Mouse (Mus musculus) kidney, adult 8-10 months (tissue): ENCODE data around the gene Dmd.

Experiments
- DNase-seq, 2 experiments: peaks; one replicate each; pipeline ENCODE4 v3.0.0; 2022

Gene Dmd

GRCm38 (mm10) chrX:84435608-84436007, 1486.9 kb downstream of the Dmd start:
- DNase-seq, result no peak

- DNase-seq, result no peak
Measured at GRCm38 (mm10) chrX:84436556-84436955, 1487.9 kb downstream of the Dmd start.

- no peak for DNase-seq
Measured at GRCm38 (mm10) chrX:84442996-84443395, 1494.3 kb downstream of the Dmd start.

GRCm38 (mm10) chrX:84443985-84444384, 1495.3 kb downstream of the Dmd start:
- DNase-seq, result no peak

- no peak for DNase-seq
Measured at GRCm38 (mm10) chrX:84444638-84445037, 1496.0 kb downstream of the Dmd start.

- peak; percentile 2 to 24 for DNase-seq
Measured at GRCm38 (mm10) chrX:84454473-84454872, 1505.8 kb downstream of the Dmd start.

GRCm38 (mm10) chrX:84514650-84515366, 1566.1 kb downstream of the Dmd start:
- DNase-seq, result no peak

GRCm38 (mm10) chrX:84551995-84552394, 1603.3 kb downstream of the Dmd start:
- no peak for DNase-seq

GRCm38 (mm10) chrX:84553441-84553840, 1604.8 kb downstream of the Dmd start:
- no peak for DNase-seq

GRCm38 (mm10) chrX:84598476-84598875, 1649.8 kb downstream of the Dmd start:
- no peak for DNase-seq

GRCm38 (mm10) chrX:84640446-84640845, 1691.8 kb downstream of the Dmd start:
- no peak for DNase-seq

GRCm38 (mm10) chrX:84747683-84748082, 1799.0 kb downstream of the Dmd start:
- DNase-seq, result no peak

- no peak for DNase-seq
Measured at GRCm38 (mm10) chrX:84860012-84860647, 1911.5 kb downstream of the Dmd start.

- DNase-seq, result no peak
Measured at GRCm38 (mm10) chrX:84873090-84873489, 1924.4 kb downstream of the Dmd start.

GRCm38 (mm10) chrX:84878125-84878524, 1929.5 kb downstream of the Dmd start:
- no peak for DNase-seq

GRCm38 (mm10) chrX:84932715-84933473, 1984.2 kb downstream of the Dmd start:
- DNase-seq, result no peak

- DNase-seq, result no peak
Measured at GRCm38 (mm10) chrX:84960557-84960956, 2011.9 kb downstream of the Dmd start.

GRCm38 (mm10) chrX:84960972-84961371, 2012.3 kb downstream of the Dmd start:
- no peak for DNase-seq

GRCm38 (mm10) chrX:85008304-85008703, 2059.6 kb downstream of the Dmd start:
- DNase-seq, result no peak

GRCm38 (mm10) chrX:85041466-85042058, 2092.9 kb downstream of the Dmd start:
- DNase-seq, result no peak

GRCm38 (mm10) chrX:85046631-85047030, 2098.0 kb downstream of the Dmd start:
- no peak for DNase-seq

- DNase-seq, result peak; percentile 35 to 55
Measured at GRCm38 (mm10) chrX:85048141-85049110, 2099.8 kb downstream of the Dmd start.
